Mouse (Mus musculus) megakaryocyte, embryonic 14.5 days (primary cell): ENCODE measurements around the gene Uqcrfs1.

Experiments
- FLI1 ChIP-seq: IDR thresholded peaks from 2 replicates; pipeline ENCODE4 v1.6.1; 2012; ENCODE audit warnings: low read length, inconsistent platforms, mixed read lengths
- GATA1 ChIP-seq: IDR thresholded peaks from 3 replicates; pipeline ENCODE4 v1.6.1; 2012; ENCODE audit warnings: mixed read lengths, low read length, inconsistent platforms, borderline replicate concordance

GRCm38 (mm10) chr13:30523971-30524370, 21.2 kb downstream of the Uqcrfs1 start:
- TF ChIP-seq GATA1 (no peak), FLI1 (no peak)
